Mouse (Mus musculus) C2C12 (cell line): ENCODE measurements around the gene Ccdc141. TPM values are rescaled to one million over a fixed set of nuclear protein-coding genes. Genes with fewer than 3 reads are reported as not detected.
A peak's percentile ranks its signal among the peaks of the same experiment; 100 is the strongest.

Experiments used
- H3K27me3 ChIP-seq: one replicate; pipeline ENCODE4 v1.6.1; 2011; ENCODE audit not compliant: control insufficient read depth, insufficient read depth, insufficient read length
- H3K36me3 ChIP-seq: one replicate; pipeline ENCODE4 v1.6.1; 2011; ENCODE audit not compliant: control insufficient read depth, insufficient read depth
- H3K4me3 ChIP-seq: one replicate; pipeline ENCODE4 v1.5.1; 2011; ENCODE audit warnings: mild to moderate bottlenecking, control low read depth; ENCODE audit not compliant: poor library complexity, insufficient read depth, severe bottlenecking
- H3K79me2 ChIP-seq: one replicate; pipeline ENCODE4 v1.6.1; 2011; ENCODE audit not compliant: control insufficient read depth, insufficient read depth
- H3K79me3 ChIP-seq: one replicate; pipeline ENCODE4 v1.6.1; 2011; ENCODE audit warnings: low read depth, control low read depth
- H3ac ChIP-seq: one replicate; pipeline ENCODE3; 2011; ENCODE audit warnings: low read depth; ENCODE audit not compliant: control insufficient read depth, insufficient read length
- CEBPB ChIP-seq: IDR thresholded peaks from one replicate; pipeline ENCODE4 v1.6.1; 2011; ENCODE audit warnings: low read depth, mild to moderate bottlenecking, control low read depth, moderate library complexity
- CTCF ChIP-seq: IDR thresholded peaks from one replicate; pipeline ENCODE4 v1.5.1; 2011; ENCODE audit not compliant: control insufficient read depth, insufficient read depth, insufficient read length
- FOSL1 ChIP-seq: IDR thresholded peaks from one replicate; pipeline ENCODE4 v1.8.0; 2011; ENCODE audit warnings: mild to moderate bottlenecking, low read length; ENCODE audit not compliant: poor library complexity, insufficient read depth, severe bottlenecking
- MAX ChIP-seq: IDR thresholded peaks from one replicate; pipeline ENCODE4 v1.6.1; 2011; ENCODE audit warnings: mild to moderate bottlenecking, control low read depth
- MYOD1 ChIP-seq: IDR thresholded peaks from one replicate; pipeline ENCODE4 v1.6.1; 2011; ENCODE audit warnings: low read depth; ENCODE audit not compliant: control insufficient read depth, insufficient read length
- MYOG ChIP-seq: IDR thresholded peaks from one replicate; pipeline ENCODE4 v1.6.1; 2011; ENCODE audit not compliant: control insufficient read depth, insufficient read length; ENCODE audit errors: extremely low read depth
- USF1 ChIP-seq: IDR thresholded peaks from one replicate; pipeline ENCODE4 v1.6.1; 2011; ENCODE audit warnings: low read depth, mild to moderate bottlenecking, control low read depth, moderate library complexity
- polyA plus RNA-seq: library from polyadenylated mRNA; unstranded; fragments of >200 nt; fragmentation: generic; extraction: Trizol; gene quantifications from one replicate; pipeline ENCODE4 v1.2.1, GENCODE M21; 2012; ENCODE audit warnings: missing spikeins

Ccdc141 gene
- polyA plus RNA-seq, 1 experiment = 0.77 TPM

DNA sequence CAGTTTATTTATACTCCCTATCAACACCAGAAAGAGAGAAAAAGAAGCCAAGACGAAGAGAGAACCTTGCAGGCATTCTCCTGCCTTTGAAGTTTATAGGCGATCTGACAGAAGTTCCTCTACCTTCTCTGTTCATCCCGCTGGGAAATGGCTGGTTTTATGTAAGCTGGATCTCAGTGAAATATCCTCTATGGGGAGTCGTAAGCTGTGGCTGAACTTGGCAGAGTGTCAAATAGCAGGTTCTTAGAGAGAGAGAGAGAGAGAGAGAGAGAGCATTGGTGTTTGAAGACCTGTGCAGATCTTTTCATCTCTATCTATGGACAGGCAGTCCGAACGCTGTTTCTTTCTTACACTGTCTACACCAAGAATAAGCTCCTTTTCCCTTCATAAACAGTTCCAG lies 2.9 kb upstream of the Ccdc141 start:
- Histone ChIP-seq H3K79me2 (no peaks in the 10 kb centered on the region), H3K79me3 (no peaks in the 10 kb centered on the region), H3K36me3 (no peaks in the 10 kb centered on the region), H3ac (no peak overlapping the region), H3K4me3 (no peak overlapping the region), H3K27me3 (no peaks in the 10 kb centered on the region)
- no peak for TF ChIP-seq MYOD1
- no peak for TF ChIP-seq FOSL1
- no peak for TF ChIP-seq MAX
- TF ChIP-seq CTCF = no peak
- TF ChIP-seq USF1 = no peak
- TF ChIP-seq MYOG = no peak
- no peak for TF ChIP-seq CEBPB

DNA sequence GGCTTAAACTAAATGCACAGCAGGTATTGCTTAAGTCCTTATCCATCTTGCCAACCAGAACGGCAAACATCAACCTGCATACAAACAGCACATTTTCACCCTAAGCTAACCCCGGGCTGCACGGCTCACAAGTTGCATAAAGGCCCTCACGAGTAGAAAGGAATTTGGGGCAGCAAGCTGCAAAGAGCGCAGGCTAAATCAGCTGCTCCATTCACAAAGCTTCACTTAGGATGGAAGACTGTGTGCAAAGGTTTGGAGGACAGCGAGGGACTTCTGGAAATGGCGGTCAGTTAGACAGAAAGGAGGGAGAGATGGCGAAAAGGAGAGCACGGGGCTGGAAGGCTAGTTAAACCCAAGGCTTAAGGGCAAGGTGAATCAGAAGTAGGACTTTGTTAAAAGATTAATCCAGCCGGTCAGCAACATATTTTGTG lies 1.8 kb upstream of the Ccdc141 start:
- no peaks in the 10 kb centered on the region for H3K36me3 ChIP-seq
- H3K79me3 ChIP-seq = no peaks in the 10 kb centered on the region
- no peak overlapping the region for H3K4me3 ChIP-seq
- no peaks in the 10 kb centered on the region for H3K79me2 ChIP-seq
- H3ac ChIP-seq = no peak overlapping the region
- TF ChIP-seq USF1 (no peak), MYOD1 (no peak), MYOG (no peak), CTCF (no peak), FOSL1 (no peak), CEBPB (no peak), MAX (no peak)
- no peaks in the 10 kb centered on the region for H3K27me3 ChIP-seq

DNA sequence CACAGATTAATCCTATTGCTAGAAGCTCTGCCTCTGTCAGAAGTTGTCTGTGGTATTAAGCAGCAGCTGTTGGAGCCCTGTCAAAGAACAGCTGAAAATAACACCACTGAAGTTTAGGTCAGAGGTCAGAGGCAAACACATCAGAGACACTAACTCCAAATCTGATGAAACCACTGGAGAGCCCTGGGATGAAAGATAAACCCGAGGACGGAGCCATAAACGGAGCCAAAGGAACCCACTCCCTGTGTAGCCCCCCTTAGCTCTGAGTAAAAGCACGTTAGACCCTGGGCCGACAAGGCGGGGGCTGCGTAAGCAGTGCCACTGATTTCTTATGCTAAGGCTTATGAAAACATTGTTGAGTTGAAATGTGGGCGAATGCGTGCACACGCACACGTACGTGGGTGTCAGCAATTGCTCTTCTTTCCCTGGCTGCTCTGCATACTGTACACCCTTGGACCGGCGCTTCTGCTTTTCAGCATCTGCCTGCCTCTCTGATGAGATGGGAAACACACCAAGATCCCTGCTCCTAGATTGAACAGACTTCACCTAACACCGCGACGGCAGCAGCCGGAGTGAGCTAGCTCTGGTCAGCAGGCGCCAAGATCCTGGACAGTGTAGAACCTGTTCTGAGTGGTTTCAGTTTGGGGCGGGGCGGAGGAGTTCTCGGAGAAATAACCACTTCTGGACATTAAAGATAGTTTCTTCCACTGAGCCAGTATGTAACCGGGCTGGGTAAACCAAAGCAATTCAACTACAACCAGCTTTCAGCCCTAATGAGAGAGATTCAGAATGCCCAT lies 1.2 kb upstream of the Ccdc141 start:
- Histone ChIP-seq H3K4me3 (no peak overlapping the region), H3K36me3 (no peaks in the 10 kb centered on the region), H3K79me3 (no peaks in the 10 kb centered on the region), H3K27me3 (no peaks in the 10 kb centered on the region), H3ac (no peak overlapping the region), H3K79me2 (no peaks in the 10 kb centered on the region)
- TF ChIP-seq CTCF (no peak), MYOG (no peak), CEBPB (no peak), MYOD1 (peak; percentile 82), MAX (no peak), USF1 (no peak)

DNA sequence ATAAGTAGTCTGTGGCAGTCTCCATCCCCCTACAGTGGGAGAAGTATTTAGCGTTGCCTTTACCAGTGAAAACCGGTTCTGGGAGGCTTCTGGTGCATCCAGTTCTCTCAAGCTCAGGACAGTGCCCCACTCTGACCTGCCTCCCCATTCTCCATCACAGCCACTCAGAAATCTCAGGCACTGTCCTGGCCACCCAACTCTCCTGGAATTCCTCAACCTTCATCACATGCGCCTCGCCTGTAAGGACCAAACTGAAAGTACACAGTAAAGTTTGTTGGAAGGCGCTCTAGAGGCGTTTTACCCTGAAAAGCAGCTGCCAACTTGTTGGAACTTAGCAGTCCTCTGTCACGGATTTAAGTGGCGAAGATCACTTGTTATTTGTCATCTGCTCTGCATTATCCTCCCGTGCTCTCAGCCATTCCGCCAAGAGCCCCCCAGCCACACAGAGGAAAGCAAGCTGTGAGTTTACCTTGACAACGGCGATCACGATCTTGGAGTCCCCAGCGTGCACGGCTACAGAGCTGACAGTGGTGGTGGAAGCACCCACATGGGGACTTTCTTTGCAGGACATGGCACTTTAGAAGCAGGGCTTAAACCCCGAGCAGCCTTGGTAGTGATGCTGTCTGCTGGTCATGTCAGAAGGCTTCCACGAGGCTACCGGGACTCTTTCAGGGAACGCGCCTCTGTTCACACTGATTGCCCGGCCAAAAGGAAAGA lies 362 bp downstream of the Ccdc141 start:
- H3K27me3 ChIP-seq = no peaks in the 10 kb centered on the region
- H3ac ChIP-seq = peak overlapping the region; percentile 77
- no peaks in the 10 kb centered on the region for H3K79me3 ChIP-seq
- H3K79me2 ChIP-seq = no peaks in the 10 kb centered on the region
- no peaks in the 10 kb centered on the region for H3K36me3 ChIP-seq
- peak overlapping the region; percentile 25 for H3K4me3 ChIP-seq
- TF ChIP-seq CEBPB (no peak), CTCF (no peak), FOSL1 (no peak), MYOD1 (no peak), USF1 (no peak), MAX (no peak), MYOG (no peak)

DNA sequence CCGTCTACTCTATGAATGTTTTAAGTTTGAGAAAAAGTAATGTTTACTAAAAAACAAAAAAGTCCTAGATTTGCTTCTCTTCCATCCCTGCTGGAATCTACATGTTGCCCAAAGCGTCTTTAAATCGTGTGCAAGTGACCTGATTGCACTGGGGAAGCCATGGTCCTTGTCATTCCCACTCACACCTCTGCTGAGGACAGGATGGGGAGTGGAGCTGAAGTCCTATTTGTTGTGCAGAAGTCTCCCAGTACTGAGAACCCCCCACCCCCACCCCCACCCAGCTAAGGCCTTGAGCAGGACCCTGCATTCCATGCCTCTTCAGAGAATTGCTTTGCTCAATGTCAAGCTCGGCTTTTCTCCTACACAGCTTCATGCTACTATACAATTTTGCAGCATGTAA lies 1.2 kb downstream of the Ccdc141 start:
- Histone ChIP-seq H3K79me3 (no peaks in the 10 kb centered on the region), H3K27me3 (no peaks in the 10 kb centered on the region), H3K36me3 (no peaks in the 10 kb centered on the region), H3ac (no peak overlapping the region), H3K4me3 (no peak overlapping the region), H3K79me2 (no peaks in the 10 kb centered on the region)
- TF ChIP-seq USF1 (no peak), MYOG (no peak), MAX (no peak), CTCF (no peak), CEBPB (no peak), FOSL1 (no peak), MYOD1 (no peak)
